Mouse (Mus musculus) megakaryocyte, embryonic 14.5 days (primary cell): ENCODE measurements around the gene Ctss.

Source experiments
- FLI1 ChIP-seq: IDR thresholded peaks from 2 replicates; pipeline ENCODE4 v1.6.1; 2012; ENCODE audit warnings: low read length, inconsistent platforms, mixed read lengths
- GATA1 ChIP-seq: IDR thresholded peaks from 3 replicates; pipeline ENCODE4 v1.6.1; 2012; ENCODE audit warnings: mixed read lengths, low read length, inconsistent platforms, borderline replicate concordance

GRCm38 (mm10) chr3:95488679-95489078 is 37.9 kb upstream of the Ctss start:
- TF ChIP-seq GATA1 (no peak), FLI1 (no peak)
